8 mouse cellular contexts compared by ENCODE assay signal in the genomic region with DNA sequence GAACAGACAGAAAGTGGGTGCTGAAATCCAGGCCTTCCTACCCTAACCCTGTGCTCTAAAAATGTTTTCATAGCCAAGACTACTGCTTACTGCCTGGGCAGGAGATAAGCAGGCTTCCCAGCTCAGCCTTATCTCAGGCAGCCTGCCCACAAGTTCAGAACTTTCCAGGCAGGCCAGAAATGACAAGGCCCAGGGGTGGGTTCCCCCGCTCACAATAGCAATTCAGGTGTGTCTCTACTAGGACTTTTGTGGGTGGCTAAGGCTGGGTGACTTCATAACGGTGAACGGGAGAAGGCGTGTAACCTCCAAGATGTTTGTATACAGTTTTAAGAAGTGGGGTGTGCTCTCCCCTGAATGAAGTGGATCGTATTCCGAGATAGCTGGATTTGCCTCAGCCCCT. TPM values are rescaled to one million over a fixed set of nuclear protein-coding genes. Genes with fewer than 3 reads are reported as not detected.
A peak's percentile ranks its signal among the peaks of the same experiment; 100 is the strongest.
DNase-seq lines count a peak whose midpoint lies in the region; TF ChIP-seq lines count a peak whose summit lies in the region.

No protein-coding gene starts in this region.

- peak overlapping the region; percentile 19 for H3K27ac ChIP-seq in kidney, adult 2 months (ENCODE audit: insufficient read depth, low read depth, low read length)
- peak overlapping the region; percentile 99 for H3K27ac ChIP-seq in heart, embryonic 10.5 days

- peaks cover 11% of the 10 kb centered on the region; the same call in 1 of the 2 replicates for H3K4me1 ChIP-seq in kidney, adult 2 months (ENCODE audit: control insufficient read depth, insufficient read depth, low read length)
- peaks cover 24% of the 10 kb centered on the region for H3K4me1 ChIP-seq in heart, embryonic 10.5 days

- TF ChIP-seq CTCF in kidney, adult 2 months (conservative IDR thresholded peaks at IDR 0.05; ENCODE audit: insufficient read depth, insufficient read length, low read depth, low read length): no peak

- peak overlapping the region; percentile 94 for H3K4me3 ChIP-seq in kidney, adult 2 months (ENCODE audit: insufficient read depth, low read depth, low read length)
- peak overlapping the region; percentile 80 for H3K4me3 ChIP-seq in heart, embryonic 10.5 days

- no peaks in the 10 kb centered on the region for H3K36me3 ChIP-seq in kidney, adult 2 months (ENCODE audit: control insufficient read depth, insufficient read depth, low read length)
- H3K36me3 ChIP-seq in heart, embryonic 10.5 days: peaks cover 54% of the 10 kb centered on the region

- H3K9me3 ChIP-seq in heart, embryonic 10.5 days: no peaks in the 10 kb centered on the region

- DNase-seq in kidney, adult 2 months: no peak
- DNase-seq in kidney, adult 11 months: no peak
- peak; percentile 24 for DNase-seq in brain, adult 2 months (ENCODE audit: low read depth, low spot score)
- DNase-seq in heart, embryonic 10.5 days (ENCODE audit: low spot score): peak; percentile 95
- DNase-seq in liver: peak; percentile 91
- DNase-seq in spleen, postnatal 10 days (ENCODE audit: low spot score in 2 of 2): peak; percentile 72 to 80
- DNase-seq in natural killer cell, adult 2 months (ENCODE audit: low spot score in 2 of 2): no peak
- DNase-seq in gastrocnemius, adult 18-20 months (ENCODE audit: low spot score): no peak

- 6% methylated on average over 6 of the region's 6 CpGs for WGBS in kidney, adult 2 months
- 7% methylated on average over 6 of the region's 6 CpGs for WGBS in heart, embryonic 10.5 days

- H3K27me3 ChIP-seq in kidney, adult 2 months (replicated peaks; ENCODE audit: control insufficient read depth, insufficient read depth, low read length): no peaks in the 10 kb centered on the region
- no peaks in the 10 kb centered on the region for H3K27me3 ChIP-seq in heart, embryonic 10.5 days (ENCODE audit: insufficient read depth, poor library complexity, severe bottlenecking)

- no peak for TF ChIP-seq POLR2A in kidney, adult 2 months (IDR thresholded peaks at IDR 0.05; ENCODE audit: low read depth, low read length)

RNA-seq across cellular contexts. Expression of a gene that starts 0.7 kb away (rescaled TPM):
- 47.4 and 49.3 TPM in 2 replicates for polyA plus RNA-seq in kidney, adult 2 months (2012; rRNA removed)
- 276 and 285 TPM in 2 replicates for polyA plus RNA-seq in heart, embryonic 10.5 days (2016; fragmentation: Nextera tagmentation; extraction: Ambion mirVana)
- 10 to 100 TPM; 20.8 to 24.7 TPM for total RNA-seq in gastrocnemius, adult 18-20 months (2021)

RNA-seq across cellular contexts. Expression of a gene that starts 8.8 kb away (rescaled TPM):
- polyA plus RNA-seq in kidney, adult 2 months (2012; rRNA removed): 23.6 and 31.5 TPM in 2 replicates
- polyA plus RNA-seq in heart, embryonic 10.5 days (2016; fragmentation: Nextera tagmentation; extraction: Ambion mirVana): 258 and 270 TPM in 2 replicates
- total RNA-seq in gastrocnemius, adult 18-20 months (2021): 10 to 100 TPM in 1 of 2 experiments, 1 to 10 TPM in 1; 7.8 to 10.4 TPM

RNA-seq across cellular contexts. Expression of a gene that starts 17.5 kb away (rescaled TPM):
- 41.9 and 45.8 TPM in 2 replicates for polyA plus RNA-seq in kidney, adult 2 months (2012; rRNA removed)
- polyA plus RNA-seq in heart, embryonic 10.5 days (2016; fragmentation: Nextera tagmentation; extraction: Ambion mirVana): 35.2 and 36.6 TPM in 2 replicates
- total RNA-seq in gastrocnemius, adult 18-20 months (2021): 10 to 100 TPM; 13.2 to 13.4 TPM

RNA-seq across cellular contexts. Expression of a gene that starts 18.2 kb away (rescaled TPM):
- 31.2 and 34.1 TPM in 2 replicates for polyA plus RNA-seq in kidney, adult 2 months (2012; rRNA removed)
- 22.8 and 26.3 TPM in 2 replicates for polyA plus RNA-seq in heart, embryonic 10.5 days (2016; fragmentation: Nextera tagmentation; extraction: Ambion mirVana)
- 10 to 100 TPM; 17.7 to 17.8 TPM for total RNA-seq in gastrocnemius, adult 18-20 months (2021)

RNA-seq across cellular contexts. Expression of a gene that starts 23.2 kb away (rescaled TPM):
- polyA plus RNA-seq in kidney, adult 2 months (2012; rRNA removed): 164 and 194 TPM in 2 replicates
- polyA plus RNA-seq in heart, embryonic 10.5 days (2016; fragmentation: Nextera tagmentation; extraction: Ambion mirVana): 6.9 and 9.5 TPM in 2 replicates
- total RNA-seq in gastrocnemius, adult 18-20 months (2021): 10 to 100 TPM; 14.1 to 14.8 TPM

Comparison
In these comparisons a context has a peak if more than half of its experiments do, and no peak if none do; other contexts are left out.
1. DNase-seq: peak in brain, adult 2 months (single experiment), heart, embryonic 10.5 days (single experiment), liver (single experiment) and spleen, postnatal 10 days (2 of 2); none in kidney, adult 2 months (single experiment), kidney, adult 11 months (single experiment), natural killer cell, adult 2 months (0 of 2) and gastrocnemius, adult 18-20 months (single experiment).